Mouse (Mus musculus): Measurements from ENCODE around the gene Csnk1g1. TPM values are rescaled to one million over a fixed set of nuclear protein-coding genes. Genes with fewer than 3 reads are reported as not detected.

The Csnk1g1 gene
- polyA plus RNA-seq (2012; rRNA removed): 4.8 TPM in 2 replicates

- no peaks in the 10 kb centered on the region for H3K4me1 ChIP-seq (ENCODE audit: control insufficient read depth, insufficient read depth, insufficient read length)
- H3K4me3 ChIP-seq (ENCODE audit: extremely low read depth, insufficient read depth, insufficient read length): peak within 1 kb of the TSS; percentile 90
- H3K27ac ChIP-seq (ENCODE audit: insufficient read depth, low read length): peak within 1 kb of the TSS; percentile 86
- no peaks in the 10 kb centered on the region for H3K36me3 ChIP-seq (ENCODE audit: control insufficient read depth, insufficient read depth, low read length)
- no peak for TF ChIP-seq CTCF (IDR thresholded peaks at IDR 0.05; ENCODE audit: extremely low read depth, insufficient read depth, insufficient read length, insufficient replicate concordance)
- peak; percentile 21; the same call in 1 of the 2 replicates for TF ChIP-seq POLR2A (IDR thresholded peaks at IDR 0.05; ENCODE audit: low read depth, low read length)
- no peaks in the 10 kb centered on the region for H3K27me3 ChIP-seq (ENCODE audit: control insufficient read depth, insufficient read depth, low read length)
- 1% methylated on average over 38 of the region's 38 CpGs for WGBS
- DNase-seq (ENCODE audit: low read depth in 1 of 2, low spot score in 2 of 2): peak; percentile 88 to 93
Measured at GRCm38 (mm10) chr9:65908394-65909300, at the start of gene Csnk1g1, which contains the start of gene Trip4. Gene Csnk1g1 (plus strand): TSS chr9:65908924. Gene Trip4 (minus strand): TSS chr9:65908794.

- DNase-seq (ENCODE audit: low read depth in 1 of 2, low spot score in 2 of 2): no peak
- 74% methylated on average over 1 of the region's 1 CpGs for WGBS
- no peaks in the 10 kb centered on the region for H3K27me3 ChIP-seq (ENCODE audit: control insufficient read depth, insufficient read depth, low read length)
- H3K36me3 ChIP-seq (ENCODE audit: control insufficient read depth, insufficient read depth, low read length): peaks cover 23% of the 10 kb centered on the region
- no peak overlapping the region for H3K27ac ChIP-seq (ENCODE audit: insufficient read depth, low read length)
- H3K4me3 ChIP-seq (ENCODE audit: extremely low read depth, insufficient read depth, insufficient read length): no peak overlapping the region
- no peak for TF ChIP-seq CTCF (IDR thresholded peaks at IDR 0.05; ENCODE audit: extremely low read depth, insufficient read depth, insufficient read length, insufficient replicate concordance)
- no peak for TF ChIP-seq POLR2A (IDR thresholded peaks at IDR 0.05; ENCODE audit: low read depth, low read length)
- no peaks in the 10 kb centered on the region for H3K4me1 ChIP-seq (ENCODE audit: control insufficient read depth, insufficient read depth, insufficient read length)
Measured at GRCm38 (mm10) chr9:65859656-65860055, 49.1 kb upstream of the Csnk1g1 start.

GRCm38 (mm10) chr9:65884564-65885315 lies 24.0 kb upstream of the Csnk1g1 start:
- Histone ChIP-seq H3K27ac (ENCODE audit: insufficient read depth, low read length) (peak overlapping the region; percentile 68), H3K4me1 (ENCODE audit: control insufficient read depth, insufficient read depth, insufficient read length) (no peaks in the 10 kb centered on the region), H3K27me3 (ENCODE audit: control insufficient read depth, insufficient read depth, low read length) (no peaks in the 10 kb centered on the region), H3K4me3 (ENCODE audit: extremely low read depth, insufficient read depth, insufficient read length) (peak overlapping the region; percentile 80), H3K36me3 (ENCODE audit: control insufficient read depth, insufficient read depth, low read length) (0 out of 2 replicates have a peak, but pooled peaks cover 1% of the 10 kb centered on the region)
- peak; percentile 67 to 88 for DNase-seq (ENCODE audit: low read depth in 1 of 2, low spot score in 2 of 2)
- under 1% methylated on average over 37 of the region's 37 CpGs for WGBS
- TF ChIP-seq POLR2A (IDR thresholded peaks at IDR 0.05; ENCODE audit: low read depth, low read length) (peak; percentile 59), CTCF (IDR thresholded peaks at IDR 0.05; ENCODE audit: extremely low read depth, insufficient read depth, insufficient read length, insufficient replicate concordance) (no peak)

- no peaks in the 10 kb centered on the region for H3K36me3 ChIP-seq (ENCODE audit: control insufficient read depth, insufficient read depth, low read length)
- peaks cover 6% of the 10 kb centered on the region; the same call in 1 of the 2 replicates for H3K4me1 ChIP-seq (ENCODE audit: control insufficient read depth, insufficient read depth, insufficient read length)
- H3K27ac ChIP-seq (ENCODE audit: insufficient read depth, low read length): no peak within 1 kb of the TSS
- no peak for TF ChIP-seq POLR2A (IDR thresholded peaks at IDR 0.05; ENCODE audit: low read depth, low read length)
- TF ChIP-seq CTCF (IDR thresholded peaks at IDR 0.05; ENCODE audit: extremely low read depth, insufficient read depth, insufficient read length, insufficient replicate concordance): no peak
- under 1% methylated on average over 21 of the region's 21 CpGs for WGBS
- peak within 1 kb of the TSS; percentile 56 for H3K4me3 ChIP-seq (ENCODE audit: extremely low read depth, insufficient read depth, insufficient read length)
- H3K27me3 ChIP-seq (ENCODE audit: control insufficient read depth, insufficient read depth, low read length): no peaks in the 10 kb centered on the region
- DNase-seq (ENCODE audit: low read depth in 1 of 2, low spot score in 2 of 2): peak; percentile 52 to 55
Measured at GRCm38 (mm10) chr9:65890143-65890628, 18.5 kb upstream of the Csnk1g1 start, which contains the start of gene Pclaf. Gene Pclaf (plus strand): TSS chr9:65890237.

GRCm38 (mm10) chr9:65891126-65891525 lies 17.6 kb upstream of the Csnk1g1 start:
- peaks cover 6% of the 10 kb centered on the region; the same call in 1 of the 2 replicates for H3K4me1 ChIP-seq (ENCODE audit: control insufficient read depth, insufficient read depth, insufficient read length)
- H3K27me3 ChIP-seq (ENCODE audit: control insufficient read depth, insufficient read depth, low read length): no peaks in the 10 kb centered on the region
- no peak overlapping the region for H3K4me3 ChIP-seq (ENCODE audit: extremely low read depth, insufficient read depth, insufficient read length)
- H3K27ac ChIP-seq (ENCODE audit: insufficient read depth, low read length): no peak overlapping the region
- no peak for DNase-seq (ENCODE audit: low read depth in 1 of 2, low spot score in 2 of 2)
- WGBS: under 1% methylated on average over 5 of the region's 5 CpGs
- TF ChIP-seq POLR2A (IDR thresholded peaks at IDR 0.05; ENCODE audit: low read depth, low read length) (no peak), CTCF (IDR thresholded peaks at IDR 0.05; ENCODE audit: extremely low read depth, insufficient read depth, insufficient read length, insufficient replicate concordance) (no peak)
- H3K36me3 ChIP-seq (ENCODE audit: control insufficient read depth, insufficient read depth, low read length): no peaks in the 10 kb centered on the region

- TF ChIP-seq CTCF (IDR thresholded peaks at IDR 0.05; ENCODE audit: extremely low read depth, insufficient read depth, insufficient read length, insufficient replicate concordance) (no peak), POLR2A (IDR thresholded peaks at IDR 0.05; ENCODE audit: low read depth, low read length) (no peak)
- no peaks in the 10 kb centered on the region for H3K27me3 ChIP-seq (ENCODE audit: control insufficient read depth, insufficient read depth, low read length)
- H3K27ac ChIP-seq (ENCODE audit: insufficient read depth, low read length): no peak overlapping the region
- 96% methylated on average over 2 of the region's 2 CpGs for WGBS
- H3K4me3 ChIP-seq (ENCODE audit: extremely low read depth, insufficient read depth, insufficient read length): no peak overlapping the region
- H3K4me1 ChIP-seq (ENCODE audit: control insufficient read depth, insufficient read depth, insufficient read length): no peaks in the 10 kb centered on the region
- no peaks in the 10 kb centered on the region for H3K36me3 ChIP-seq (ENCODE audit: control insufficient read depth, insufficient read depth, low read length)
- no peak for DNase-seq (ENCODE audit: low read depth in 1 of 2, low spot score in 2 of 2)
Measured at GRCm38 (mm10) chr9:65896977-65897376, 11.7 kb upstream of the Csnk1g1 start.
